Mouse (Mus musculus): ENCODE data around the gene Wls. TPM values are rescaled to one million over a fixed set of nuclear protein-coding genes. Genes with fewer than 3 reads are reported as not detected.

The Wls gene
- polyA plus RNA-seq, 1 experiment from 2014 or later, result 164 TPM

GRCm38 (mm10) chr3:159857112-159857511, 17.6 kb downstream of the Wls start:
- no peaks in the 10 kb centered on the region for H3K36me3 ChIP-seq

DNA sequence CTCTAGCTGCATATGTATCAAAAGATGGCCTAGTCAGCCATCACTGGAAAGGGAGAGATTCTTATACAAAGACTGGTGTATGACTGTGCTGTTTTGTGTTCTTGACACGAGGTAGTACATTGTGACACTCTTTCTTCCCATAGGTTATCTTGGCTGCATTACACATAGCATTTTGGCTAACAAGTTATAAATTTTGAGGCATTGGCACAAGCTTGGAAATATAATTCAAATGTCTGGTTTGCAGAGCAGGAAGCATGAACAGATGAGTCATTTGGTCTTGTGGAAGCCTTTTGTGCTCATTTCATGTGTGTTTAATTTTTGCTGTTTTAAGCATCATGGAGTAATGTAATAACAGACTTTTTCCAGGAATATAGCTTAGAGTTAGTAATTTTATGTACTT, 26.2 kb downstream of the Wls start:
- no peak for ATAC-seq (ENCODE audit: insufficient number of reproducible peaks, insufficient read depth, low FRiP score, low TSS enrichment)
- Histone ChIP-seq H3K4me2 (replicated peaks) (no peak overlapping the region), H3K9me3 (no peaks in the 10 kb centered on the region), H3K9ac (no peak overlapping the region), H3K27me3 (no peaks in the 10 kb centered on the region), H3K4me3 (no peak overlapping the region), H3K27ac (no peak overlapping the region), H3K4me1 (no peaks in the 10 kb centered on the region), H3K36me3 (no peaks in the 10 kb centered on the region)
- 88% methylated on average over 1 of the region's 1 CpGs for WGBS

More at GRCm38 (mm10) chr3:159857112-159857511, 17.6 kb downstream of the Wls start:
- 78% methylated on average over 1 of the region's 1 CpGs for WGBS
- Histone ChIP-seq H3K9me3 (no peaks in the 10 kb centered on the region), H3K27ac (no peak overlapping the region), H3K4me1 (no peaks in the 10 kb centered on the region), H3K4me2 (replicated peaks) (no peak overlapping the region), H3K27me3 (no peaks in the 10 kb centered on the region), H3K9ac (no peak overlapping the region), H3K4me3 (no peak overlapping the region)
- no peak for ATAC-seq (ENCODE audit: insufficient number of reproducible peaks, insufficient read depth, low FRiP score, low TSS enrichment)

- peaks cover 10% of the 10 kb centered on the region; the same call in 1 of the 2 replicates for H3K36me3 ChIP-seq
- H3K4me1 ChIP-seq, result no peaks in the 10 kb centered on the region
- H3K4me3 ChIP-seq, result no peak overlapping the region
- no peak overlapping the region for H3K4me2 ChIP-seq (replicated peaks)
- H3K9ac ChIP-seq, result no peak overlapping the region
- no peak overlapping the region for H3K27ac ChIP-seq
- no peaks in the 10 kb centered on the region for H3K27me3 ChIP-seq
- ATAC-seq (ENCODE audit: insufficient number of reproducible peaks, insufficient read depth, low FRiP score, low TSS enrichment), result no peak
- no peaks in the 10 kb centered on the region for H3K9me3 ChIP-seq
Measured at GRCm38 (mm10) chr3:159878983-159879382, 39.5 kb downstream of the Wls start.

DNA sequence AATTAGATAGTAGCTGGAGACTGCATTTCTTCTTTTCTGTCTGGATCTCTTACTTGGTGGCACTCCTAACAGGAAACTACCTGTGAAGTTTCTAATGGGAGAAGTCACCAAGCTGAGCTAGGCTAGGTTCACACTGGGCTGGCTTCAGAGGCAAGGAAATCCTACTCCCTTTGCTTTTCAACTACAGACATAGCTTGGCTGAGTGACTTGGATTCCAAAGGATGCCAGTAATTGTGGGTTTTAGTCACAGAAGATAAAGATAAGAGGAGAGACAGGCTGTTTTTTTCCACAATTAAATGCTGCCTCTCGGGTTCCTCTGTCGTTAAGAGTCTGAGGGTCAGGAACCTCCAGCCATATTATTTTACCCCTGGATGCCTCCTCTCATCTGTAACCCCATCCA, 43.9 kb downstream of the Wls start:
- Histone ChIP-seq H3K9me3 (no peaks in the 10 kb centered on the region), H3K27ac (no peak overlapping the region), H3K4me2 (replicated peaks) (no peak overlapping the region), H3K27me3 (no peaks in the 10 kb centered on the region), H3K4me1 (peaks cover 14% of the 10 kb centered on the region), H3K4me3 (no peak overlapping the region), H3K9ac (no peak overlapping the region), H3K36me3 (0 out of 2 replicates have a peak, but pooled peaks cover 4% of the 10 kb centered on the region)
- whole genome bisulfite sequencing, result 16% methylated on average over 2 of the region's 2 CpGs
- ATAC-seq (ENCODE audit: insufficient number of reproducible peaks, insufficient read depth, low FRiP score, low TSS enrichment), result no peak

- peaks cover 14% of the 10 kb centered on the region for H3K4me1 ChIP-seq
- no peak for ATAC-seq (ENCODE audit: insufficient number of reproducible peaks, insufficient read depth, low FRiP score, low TSS enrichment)
- H3K4me2 ChIP-seq (replicated peaks), result no peak overlapping the region
- no peak overlapping the region for H3K9ac ChIP-seq
- no peak overlapping the region for H3K4me3 ChIP-seq
- peak overlapping the region; percentile 67; the same call in 1 of the 2 replicates for H3K27ac ChIP-seq
- H3K27me3 ChIP-seq, result no peaks in the 10 kb centered on the region
- 0 out of 2 replicates have a peak, but pooled peaks cover 4% of the 10 kb centered on the region for H3K36me3 ChIP-seq
- no peaks in the 10 kb centered on the region for H3K9me3 ChIP-seq
Measured at GRCm38 (mm10) chr3:159884802-159885201, 45.3 kb downstream of the Wls start.

- WGBS, result 23% methylated on average over 3 of the region's 3 CpGs
- no peaks in the 10 kb centered on the region for H3K9me3 ChIP-seq
- H3K4me2 ChIP-seq (replicated peaks), result no peak overlapping the region
- peaks cover 14% of the 10 kb centered on the region for H3K4me1 ChIP-seq
- H3K9ac ChIP-seq, result no peak overlapping the region
- ATAC-seq (ENCODE audit: insufficient number of reproducible peaks, insufficient read depth, low FRiP score, low TSS enrichment), result peak; percentile 85
- H3K27ac ChIP-seq, result peak overlapping the region; percentile 67; the same call in 1 of the 2 replicates
- 0 out of 2 replicates have a peak, but pooled peaks cover 4% of the 10 kb centered on the region for H3K36me3 ChIP-seq
- H3K4me3 ChIP-seq, result no peak overlapping the region
- H3K27me3 ChIP-seq, result no peaks in the 10 kb centered on the region
Measured at GRCm38 (mm10) chr3:159885271-159885670, 45.8 kb downstream of the Wls start.

GRCm38 (mm10) chr3:159885781-159886400, 46.4 kb downstream of the Wls start:
- Histone ChIP-seq H3K4me3 (no peak overlapping the region), H3K36me3 (0 out of 2 replicates have a peak, but pooled peaks cover 4% of the 10 kb centered on the region), H3K9ac (no peak overlapping the region), H3K4me1 (peaks cover 14% of the 10 kb centered on the region), H3K27ac (0 out of 2 replicates have a peak overlapping the region, but pooled peaks have one; percentile 17), H3K27me3 (no peaks in the 10 kb centered on the region), H3K4me2 (replicated peaks) (no peak overlapping the region), H3K9me3 (no peaks in the 10 kb centered on the region)
- WGBS, result 15% methylated on average over 1 of the region's 1 CpGs
- ATAC-seq (ENCODE audit: insufficient number of reproducible peaks, insufficient read depth, low FRiP score, low TSS enrichment), result no peak

DNA sequence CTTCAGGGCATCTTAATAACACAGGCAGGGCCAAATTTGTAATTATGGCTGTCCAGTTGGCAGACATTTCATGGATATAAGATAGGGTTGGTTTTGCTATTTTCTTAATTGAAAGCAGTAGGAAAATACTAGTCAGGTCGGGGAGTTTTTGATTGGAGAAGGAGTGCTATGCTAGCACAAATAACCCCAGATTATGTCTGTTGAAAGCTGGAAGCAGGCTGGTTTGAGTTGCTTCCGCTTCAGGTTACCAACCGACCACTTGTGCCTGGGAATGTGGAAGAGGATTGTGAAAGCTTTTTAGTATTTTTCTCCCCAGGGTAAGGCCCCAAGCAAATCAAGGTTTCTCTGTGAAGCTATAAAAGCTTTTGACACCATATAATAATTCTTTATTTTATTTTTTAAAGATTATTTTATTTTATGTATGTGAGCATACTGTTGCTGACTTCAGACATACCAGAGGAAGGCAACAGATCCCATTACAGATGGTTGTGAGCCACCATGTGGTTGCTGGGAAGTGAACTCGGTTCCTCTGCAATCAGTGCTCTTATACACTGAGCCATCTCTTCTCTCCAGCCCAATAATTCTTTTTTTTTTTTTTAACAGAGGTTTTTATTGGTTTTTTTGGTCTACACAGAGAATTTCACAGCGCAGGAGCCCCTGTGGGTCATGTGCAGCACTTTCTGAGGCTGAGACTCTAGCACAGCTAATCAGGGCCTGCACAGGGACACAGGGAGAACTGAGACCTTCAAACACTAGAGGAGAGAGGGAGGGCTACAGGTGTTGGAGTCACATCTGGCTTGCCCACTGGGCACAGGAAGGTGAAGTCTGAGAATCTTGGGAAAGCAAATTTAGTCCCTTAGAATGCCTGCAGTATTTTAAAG, 50.9 kb downstream of the Wls start:
- WGBS, result 60% methylated on average over 5 of the region's 5 CpGs
- Histone ChIP-seq H3K36me3 (no peaks in the 10 kb centered on the region), H3K27ac (no peak overlapping the region), H3K4me2 (replicated peaks) (no peak overlapping the region), H3K27me3 (no peaks in the 10 kb centered on the region), H3K4me1 (peaks cover 5% of the 10 kb centered on the region; the same call in 1 of the 2 replicates), H3K4me3 (no peak overlapping the region), H3K9me3 (no peaks in the 10 kb centered on the region), H3K9ac (no peak overlapping the region)
- ATAC-seq (ENCODE audit: insufficient number of reproducible peaks, insufficient read depth, low FRiP score, low TSS enrichment), result no peak

DNA sequence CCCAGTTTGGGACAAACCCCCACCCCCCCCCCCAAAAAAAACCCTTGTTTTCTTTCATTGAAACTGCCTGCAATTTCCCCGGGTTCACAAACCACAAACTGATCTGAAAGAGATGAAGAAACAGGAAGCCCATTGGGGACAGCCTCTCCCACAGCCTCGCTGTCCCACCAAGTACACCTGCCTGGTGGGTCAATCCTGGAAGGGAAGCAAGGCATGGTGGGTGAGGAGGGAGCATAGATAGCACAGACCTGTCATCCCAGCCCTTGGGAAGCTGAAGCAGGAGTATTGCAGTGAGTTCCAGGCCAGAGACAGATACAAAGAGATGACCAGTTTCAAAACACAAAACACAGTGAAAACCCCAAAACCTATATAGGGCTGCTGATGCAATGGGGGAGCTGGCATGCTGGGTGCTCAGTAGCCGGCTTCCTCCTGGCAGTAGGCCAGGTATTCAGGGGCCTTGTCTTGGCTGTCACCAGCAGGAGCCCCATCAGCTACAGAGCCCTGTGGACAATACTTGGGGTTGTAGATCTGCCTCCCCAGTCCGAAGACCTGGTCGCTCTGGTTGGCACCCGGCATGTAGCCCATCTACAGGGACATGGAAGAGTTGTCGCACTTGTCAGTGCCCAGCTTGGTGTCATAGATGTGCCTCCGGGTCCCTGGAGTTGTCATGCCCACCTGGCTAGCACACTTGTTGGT, 51.7 kb downstream of the Wls start:
- H3K36me3 ChIP-seq, result no peaks in the 10 kb centered on the region
- no peaks in the 10 kb centered on the region for H3K9me3 ChIP-seq
- H3K4me3 ChIP-seq, result no peak overlapping the region
- 92% methylated on average over 8 of the region's 8 CpGs for WGBS
- no peak for ATAC-seq (ENCODE audit: insufficient number of reproducible peaks, insufficient read depth, low FRiP score, low TSS enrichment)
- H3K27ac ChIP-seq, result no peak overlapping the region
- no peak overlapping the region for H3K4me2 ChIP-seq (replicated peaks)
- no peak overlapping the region for H3K9ac ChIP-seq
- H3K27me3 ChIP-seq, result no peaks in the 10 kb centered on the region
- H3K4me1 ChIP-seq, result 0 out of 2 replicates have a peak, but pooled peaks cover under 1% of the 10 kb centered on the region

DNA sequence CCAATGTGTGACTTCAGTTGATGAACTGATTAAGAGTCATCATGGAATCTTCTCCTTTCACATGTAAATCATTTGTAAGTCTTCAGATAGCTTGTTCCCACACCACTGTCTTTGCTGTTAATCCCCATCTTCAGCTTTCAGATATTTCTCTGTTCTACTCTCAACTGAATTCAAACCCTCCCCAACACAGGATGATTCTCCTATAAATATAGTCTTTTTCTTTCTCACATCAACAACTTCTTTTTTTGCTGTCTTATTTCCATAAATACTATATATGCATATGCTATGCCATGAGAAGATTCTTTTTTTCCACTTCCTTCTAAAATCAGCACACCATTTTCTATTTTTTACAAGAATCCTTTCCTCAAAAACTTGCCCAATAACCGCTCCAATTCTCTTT, 67.9 kb downstream of the Wls start:
- no peak for ATAC-seq (ENCODE audit: insufficient number of reproducible peaks, insufficient read depth, low FRiP score, low TSS enrichment)
- peaks cover 15% of the 10 kb centered on the region for H3K36me3 ChIP-seq
- no peaks in the 10 kb centered on the region for H3K27me3 ChIP-seq
- H3K9me3 ChIP-seq, result no peaks in the 10 kb centered on the region
- no peak overlapping the region for H3K9ac ChIP-seq
- no peak overlapping the region for H3K4me3 ChIP-seq
- H3K4me2 ChIP-seq (replicated peaks), result no peak overlapping the region
- H3K27ac ChIP-seq, result no peak overlapping the region
- WGBS, result 94% methylated on average over 1 of the region's 1 CpGs
- no peaks in the 10 kb centered on the region for H3K4me1 ChIP-seq

DNA sequence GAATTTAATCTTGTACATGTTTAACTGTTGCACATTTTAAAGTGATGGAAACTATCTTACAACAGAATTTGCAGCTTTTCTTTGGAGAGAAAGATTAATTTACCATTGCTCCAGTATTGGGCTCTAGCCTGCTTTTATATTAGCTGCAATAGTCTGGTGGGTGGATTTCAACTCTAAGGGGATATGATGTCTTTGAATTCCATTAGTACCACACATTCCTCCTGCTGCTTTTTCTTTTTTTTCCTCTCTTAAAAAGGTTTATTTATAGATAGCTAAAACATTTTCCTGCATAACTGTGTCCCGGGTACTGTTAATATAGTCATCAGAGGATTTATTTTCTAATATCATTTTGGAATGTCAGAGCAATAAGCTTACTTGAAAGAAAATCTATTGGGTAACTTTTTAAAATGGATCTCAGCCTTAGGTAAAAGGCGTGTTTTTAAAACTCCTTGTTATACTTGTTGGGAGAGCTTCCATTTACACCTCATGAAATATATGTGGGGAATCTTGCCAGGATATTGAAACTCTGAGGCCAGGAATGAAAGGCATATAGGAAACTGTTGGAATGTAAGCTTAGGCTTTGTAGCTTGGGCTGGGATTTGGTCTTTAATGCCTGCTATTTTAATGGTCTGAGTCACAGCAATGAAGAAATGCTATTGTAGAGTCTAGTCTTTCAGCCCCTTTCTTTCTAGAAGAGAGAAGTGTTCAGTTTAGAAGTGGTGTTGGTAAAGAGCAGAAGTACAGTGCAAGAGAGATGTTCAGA, 78.0 kb downstream of the Wls start:
- 83% methylated on average over 2 of the region's 2 CpGs for WGBS
- no peaks in the 10 kb centered on the region for H3K4me1 ChIP-seq
- no peak overlapping the region for H3K9ac ChIP-seq
- H3K4me2 ChIP-seq (replicated peaks), result no peak overlapping the region
- no peaks in the 10 kb centered on the region for H3K27me3 ChIP-seq
- no peak overlapping the region for H3K4me3 ChIP-seq
- H3K36me3 ChIP-seq, result peaks cover 17% of the 10 kb centered on the region
- H3K9me3 ChIP-seq, result no peaks in the 10 kb centered on the region
- H3K27ac ChIP-seq, result no peak overlapping the region
- ATAC-seq (ENCODE audit: insufficient number of reproducible peaks, insufficient read depth, low FRiP score, low TSS enrichment), result no peak

Data from embryonic facial prominence, embryonic 12.5 days (tissue).